8 mouse cellular contexts compared by ENCODE assay signal in genomic region chr16:59471637-59472278, GRCm38 (mm10). TPM values are rescaled to one million over a fixed set of nuclear protein-coding genes. Genes with fewer than 3 reads are reported as not detected.
DNase-seq lines count a peak whose midpoint lies in the region; ATAC-seq and TF ChIP-seq lines count a peak whose summit lies in the region.

Riox2 (plus strand) TSS chr16:59471775.

- H3K9me3 ChIP-seq in E14TG2a.4 (ENCODE audit: low read length): peaks cover 7% of the 10 kb centered on the region
- H3K9me3 ChIP-seq in forebrain, embryonic 12.5 days: no peaks in the 10 kb centered on the region
- no peaks in the 10 kb centered on the region for H3K9me3 ChIP-seq in heart, postnatal 0 days (replicated peaks; ENCODE audit: control insufficient read depth, low read length)
- H3K9me3 ChIP-seq in liver, embryonic 15.5 days (replicated peaks): no peaks in the 10 kb centered on the region
- no peaks in the 10 kb centered on the region for H3K9me3 ChIP-seq in neural tube, embryonic 11.5 days (ENCODE audit: control insufficient read depth, low read length)
- no peaks in the 10 kb centered on the region for H3K9me3 ChIP-seq in stomach, embryonic 16.5 days (replicated peaks; ENCODE audit: control insufficient read depth, low read length)

- H3K27ac ChIP-seq in forebrain, embryonic 12.5 days: no peak within 1 kb of the TSS
- H3K27ac ChIP-seq in heart, postnatal 0 days (ENCODE audit: low read depth): peak within 1 kb of the TSS; percentile 40
- peak within 1 kb of the TSS; percentile 74 for H3K27ac ChIP-seq in liver, embryonic 15.5 days (replicated peaks)
- H3K27ac ChIP-seq in neural tube, embryonic 11.5 days (ENCODE audit: low read depth, low read length): no peak within 1 kb of the TSS
- peak within 1 kb of the TSS; percentile 67; the same call in 1 of the 2 replicates for H3K27ac ChIP-seq in stomach, embryonic 16.5 days (ENCODE audit: low read length)

- peak within 1 kb of the TSS; percentile 89 for H3K4me3 ChIP-seq in E14TG2a.4 (replicated peaks; ENCODE audit: low read length)
- H3K4me3 ChIP-seq in forebrain, embryonic 12.5 days (replicated peaks): peak within 1 kb of the TSS; percentile 65
- peak within 1 kb of the TSS; percentile 68 for H3K4me3 ChIP-seq in heart, postnatal 0 days (ENCODE audit: low read depth, low read length)
- H3K4me3 ChIP-seq in liver, embryonic 15.5 days (replicated peaks): peak within 1 kb of the TSS; percentile 75
- peak within 1 kb of the TSS; percentile 54 for H3K4me3 ChIP-seq in neural tube, embryonic 11.5 days (ENCODE audit: low read depth, low read length)
- H3K4me3 ChIP-seq in stomach, embryonic 16.5 days (replicated peaks; ENCODE audit: low read length): peak within 1 kb of the TSS; percentile 83

- no peak for TF ChIP-seq EP300 in heart, postnatal 0 days (IDR thresholded peaks at IDR 0.05; ENCODE audit: low read depth)

- H3K27me3 ChIP-seq in E14TG2a.4 (ENCODE audit: insufficient read depth, low read length): no peaks in the 10 kb centered on the region
- no peaks in the 10 kb centered on the region for H3K27me3 ChIP-seq in forebrain, embryonic 12.5 days
- no peaks in the 10 kb centered on the region for H3K27me3 ChIP-seq in heart, postnatal 0 days (ENCODE audit: control insufficient read depth, insufficient read depth, low read length)
- no peaks in the 10 kb centered on the region for H3K27me3 ChIP-seq in liver, embryonic 15.5 days
- H3K27me3 ChIP-seq in neural tube, embryonic 11.5 days (ENCODE audit: control insufficient read depth, insufficient read depth, low read length): no peaks in the 10 kb centered on the region
- H3K27me3 ChIP-seq in stomach, embryonic 16.5 days (ENCODE audit: control insufficient read depth, insufficient read depth, low read length): no peaks in the 10 kb centered on the region

- ATAC-seq in forebrain, embryonic 12.5 days (ENCODE audit: low FRiP score): peak; percentile 98
- peak; percentile 91 for ATAC-seq in heart, postnatal 0 days (ENCODE audit: insufficient read depth, low read depth)
- peak; percentile 91 for ATAC-seq in liver, embryonic 15.5 days (ENCODE audit: insufficient read depth)
- peak; percentile 95 for ATAC-seq in neural tube, embryonic 11.5 days (ENCODE audit: insufficient read depth, low FRiP score, low TSS enrichment)
- peak; percentile 93 for ATAC-seq in stomach, embryonic 16.5 days (ENCODE audit: insufficient read depth, low FRiP score)

- peak; percentile 75 for DNase-seq in c-Kit-positive CD71-positive TER-119-positive erythroid progenitor cells, embryonic 14.5 days (ENCODE audit: low spot score)
- peak; percentile 43 for DNase-seq in heart, postnatal 0 days (ENCODE audit: low spot score)
- DNase-seq in kidney, postnatal 4 days: peak; percentile 87 to 92
- peak; percentile 86 for DNase-seq in neural tube, embryonic 11.5 days (ENCODE audit: low spot score)

- H3K4me1 ChIP-seq in E14TG2a.4 (replicated peaks; ENCODE audit: low read depth, low read length): peaks cover 40% of the 10 kb centered on the region
- H3K4me1 ChIP-seq in forebrain, embryonic 12.5 days: peaks cover 3% of the 10 kb centered on the region; the same call in 1 of the 2 replicates
- peaks cover 4% of the 10 kb centered on the region for H3K4me1 ChIP-seq in heart, postnatal 0 days (ENCODE audit: control insufficient read depth, insufficient read depth)
- peaks cover 9% of the 10 kb centered on the region for H3K4me1 ChIP-seq in liver, embryonic 15.5 days (replicated peaks)
- no peaks in the 10 kb centered on the region for H3K4me1 ChIP-seq in neural tube, embryonic 11.5 days (ENCODE audit: control insufficient read depth, insufficient read depth, low read length)
- H3K4me1 ChIP-seq in stomach, embryonic 16.5 days (ENCODE audit: control insufficient read depth, insufficient read depth, low read length): peaks cover 7% of the 10 kb centered on the region; the same call in 1 of the 2 replicates

- WGBS in forebrain, embryonic 12.5 days: 1% methylated on average over 55 of the region's 56 CpGs
- WGBS in heart, postnatal 0 days: 1% methylated on average over 56 of the region's 56 CpGs
- 1% methylated on average over 56 of the region's 56 CpGs for WGBS in liver, embryonic 15.5 days (ENCODE audit: insufficient replicate concordance)
- 1% methylated on average over 48 of the region's 56 CpGs for WGBS in neural tube, embryonic 11.5 days
- 3% methylated on average over 56 of the region's 56 CpGs for WGBS in stomach, embryonic 16.5 days

- H3K9ac ChIP-seq in forebrain, embryonic 12.5 days: peak within 1 kb of the TSS; percentile 59
- H3K9ac ChIP-seq in heart, postnatal 0 days (replicated peaks; ENCODE audit: low read depth, low read length): peak within 1 kb of the TSS; percentile 60
- peak within 1 kb of the TSS; percentile 57 for H3K9ac ChIP-seq in liver, embryonic 15.5 days
- peak within 1 kb of the TSS; percentile 52 for H3K9ac ChIP-seq in neural tube, embryonic 11.5 days (ENCODE audit: low read length)
- H3K9ac ChIP-seq in stomach, embryonic 16.5 days (ENCODE audit: low read length): peak within 1 kb of the TSS; percentile 85

- peaks cover 31% of the 10 kb centered on the region for H3K36me3 ChIP-seq in E14TG2a.4 (ENCODE audit: insufficient read depth, low read length)
- H3K36me3 ChIP-seq in forebrain, embryonic 12.5 days (replicated peaks): no peaks in the 10 kb centered on the region; the same call in 1 of the 2 replicates
- H3K36me3 ChIP-seq in heart, postnatal 0 days (replicated peaks; ENCODE audit: control insufficient read depth, insufficient read depth, low read length): peaks cover 3% of the 10 kb centered on the region
- H3K36me3 ChIP-seq in liver, embryonic 15.5 days (replicated peaks): peaks cover 4% of the 10 kb centered on the region; the same call in 1 of the 2 replicates
- no peaks in the 10 kb centered on the region for H3K36me3 ChIP-seq in neural tube, embryonic 11.5 days (ENCODE audit: control insufficient read depth, insufficient read depth, low read length)
- H3K36me3 ChIP-seq in stomach, embryonic 16.5 days (ENCODE audit: control insufficient read depth, insufficient read depth, low read length): 0 out of 2 replicates have a peak, but pooled peaks cover 4% of the 10 kb centered on the region

- TF ChIP-seq CTCF in E14TG2a.4 (conservative IDR thresholded peaks at IDR 0.05; ENCODE audit: low read length): no peak
- no peak for TF ChIP-seq CTCF in heart, postnatal 0 days (IDR thresholded peaks at IDR 0.05; ENCODE audit: low read depth)

- H3K4me2 ChIP-seq in forebrain, embryonic 12.5 days: peak within 1 kb of the TSS; percentile 76
- H3K4me2 ChIP-seq in heart, postnatal 0 days (ENCODE audit: low read depth, low read length): peak within 1 kb of the TSS; percentile 62
- H3K4me2 ChIP-seq in liver, embryonic 15.5 days: peak within 1 kb of the TSS; percentile 86
- H3K4me2 ChIP-seq in neural tube, embryonic 11.5 days (ENCODE audit: low read depth): peak within 1 kb of the TSS; percentile 61
- H3K4me2 ChIP-seq in stomach, embryonic 16.5 days (ENCODE audit: low read depth, low read length): peak within 1 kb of the TSS; percentile 67

RNA-seq across cellular contexts. Expression of gene Riox2, which starts in this region (rescaled TPM):
- 23.7 and 24.3 TPM in 2 replicates for polyA plus RNA-seq in forebrain, embryonic 12.5 days (2016; fragmentation: Nextera tagmentation; extraction: Ambion mirVana)
- 0.73 and 3.4 TPM in 2 replicates for total RNA-seq in heart, postnatal 0 days (2014; rRNA removed; ENCODE audit: low replicate concordance)
- polyA plus RNA-seq in heart, postnatal 0 days (2015; fragmentation: Nextera tagmentation; extraction: Ambion mirVana): 15.0 and 16.3 TPM in 2 replicates
- polyA plus RNA-seq in liver, embryonic 15.5 days (2015; fragmentation: Nextera tagmentation; extraction: Ambion mirVana): 13.9 TPM in 2 replicates
- 25.9 and 26.7 TPM in 2 replicates for polyA plus RNA-seq in neural tube, embryonic 11.5 days (2014; fragmentation: Nextera tagmentation; extraction: Ambion mirVana)
- polyA plus RNA-seq in stomach, embryonic 16.5 days (2015; fragmentation: Nextera tagmentation; extraction: Ambion mirVana): 38.6 and 41.5 TPM in 2 replicates

Comparison
In these comparisons a context has a peak if more than half of its experiments do, and no peak if none do; other contexts are left out.
1. H3K27ac ChIP-seq: peak in heart, postnatal 0 days (single experiment), liver, embryonic 15.5 days (single experiment) and stomach, embryonic 16.5 days (single experiment); none in forebrain, embryonic 12.5 days (single experiment) and neural tube, embryonic 11.5 days (single experiment).
2. Peak in every context shown above with its lines, with median percentiles within 50 percentile points of each other: H3K4me3 ChIP-seq, DNase-seq, ATAC-seq, H3K4me2 ChIP-seq and H3K9ac ChIP-seq.